Mouse (Mus musculus): ENCODE results near the gene Scamp4. TPM values are rescaled to one million over a fixed set of nuclear protein-coding genes. Genes with fewer than 3 reads are reported as not detected.

The Scamp4 gene
- 82.3 and 112 TPM in 2 replicates for polyA plus RNA-seq (2012; ENCODE audit: low replicate concordance)

GRCm38 (mm10) chr10:80602698-80603325 lies at the start of gene Scamp4, which contains the start of gene Adat3:
Scamp4 (plus strand) TSS chr10:80602872.
Adat3 (plus strand) TSS chr10:80602880.

GRCm38 (mm10) chr10:80561116-80561944 lies 41.3 kb upstream of the Scamp4 start, which contains the start of gene Rexo1:
Rexo1 (minus strand) TSS chr10:80561560.

GRCm38 (mm10) chr10:80577195-80578130 lies 25.2 kb upstream of the Scamp4 start, which contains the start of gene Klf16:
Klf16 (minus strand) TSS chr10:80577321.

GRCm38 (mm10) chr10:80589879-80590854 lies 12.5 kb upstream of the Scamp4 start, which contains the start of gene Abhd17a:
Abhd17a (minus strand) TSS chr10:80590341.

GRCm38 (mm10) chr10:80605721-80606120 lies 3.0 kb downstream of the Scamp4 start, which contains the start of gene Gm49322:
Gm49322 (plus strand) TSS chr10:80606021.

GRCm38 (mm10) chr10:80622661-80623456 lies 20.2 kb downstream of the Scamp4 start, which contains the start of gene Csnk1g2:
Csnk1g2 (plus strand) TSS chr10:80622838.

GRCm38 (mm10) chr10:80656863-80657623 lies 54.4 kb downstream of the Scamp4 start, which contains the start of gene Btbd2:
Btbd2 (minus strand) TSS chr10:80657071.

Other genes with a start within 250 kb of the Scamp4 start
- not detected in 2 replicates for gene Plk5, start 246.4 kb upstream of the Scamp4 start, polyA plus RNA-seq (2012; ENCODE audit: low replicate concordance)
- gene Mex3d, start 215.2 kb upstream of the Scamp4 start, polyA plus RNA-seq (2012; ENCODE audit: low replicate concordance): 45.9 and 68.4 TPM in 2 replicates
- 234 and 272 TPM in 2 replicates for gene Mbd3, start 203.3 kb upstream of the Scamp4 start, polyA plus RNA-seq (2012; ENCODE audit: low replicate concordance)
- gene Uqcr11, start 196.0 kb upstream of the Scamp4 start, polyA plus RNA-seq (2012; ENCODE audit: low replicate concordance): 544 and 1,539 TPM in 2 replicates
- gene Tcf3, start 169.2 kb upstream of the Scamp4 start, polyA plus RNA-seq (2012; ENCODE audit: low replicate concordance): 1,132 and 1,188 TPM in 2 replicates
- gene Onecut3, start 108.0 kb upstream of the Scamp4 start, polyA plus RNA-seq (2012; ENCODE audit: low replicate concordance): not detected in 2 replicates
- gene Atp8b3, start 63.7 kb upstream of the Scamp4 start, polyA plus RNA-seq (2012; ENCODE audit: low replicate concordance): not detected in 2 replicates
- gene Rexo1, start 41.3 kb upstream of the Scamp4 start, polyA plus RNA-seq (2012; ENCODE audit: low replicate concordance): 189 and 285 TPM in 2 replicates
- 191 and 227 TPM in 2 replicates for gene Klf16, start 25.6 kb upstream of the Scamp4 start, polyA plus RNA-seq (2012; ENCODE audit: low replicate concordance)
- gene Abhd17a, start 12.5 kb upstream of the Scamp4 start, polyA plus RNA-seq (2012; ENCODE audit: low replicate concordance): 634 and 1,312 TPM in 2 replicates
- 31.5 and 42.1 TPM in 2 replicates for gene Adat3, start within 50 bp of the Scamp4 start, polyA plus RNA-seq (2012; ENCODE audit: low replicate concordance)
- 1.0 and 3.8 TPM in 2 replicates for gene Gm49322, start 3.1 kb downstream of the Scamp4 start, polyA plus RNA-seq (2012; ENCODE audit: low replicate concordance)
- gene Csnk1g2, start 20.0 kb downstream of the Scamp4 start, polyA plus RNA-seq (2012; ENCODE audit: low replicate concordance): 465 and 492 TPM in 2 replicates
- 22.7 and 32.6 TPM in 2 replicates for gene Btbd2, start 54.2 kb downstream of the Scamp4 start, polyA plus RNA-seq (2012; ENCODE audit: low replicate concordance)
- 655 and 955 TPM in 2 replicates for gene Mknk2, start 75.2 kb downstream of the Scamp4 start, polyA plus RNA-seq (2012; ENCODE audit: low replicate concordance)
- 20.5 and 25.8 TPM in 2 replicates for gene Mob3a, start 99.1 kb downstream of the Scamp4 start, polyA plus RNA-seq (2012; ENCODE audit: low replicate concordance)
- 8.8 and 12.5 TPM in 2 replicates for gene Izumo4, start 99.3 kb downstream of the Scamp4 start, polyA plus RNA-seq (2012; ENCODE audit: low replicate concordance)
- gene Ap3d1, start 139.4 kb downstream of the Scamp4 start, polyA plus RNA-seq (2012; ENCODE audit: low replicate concordance): 30.9 and 34.8 TPM in 2 replicates
- 210 and 242 TPM in 2 replicates for gene Dot1l, start 152.3 kb downstream of the Scamp4 start, polyA plus RNA-seq (2012; ENCODE audit: low replicate concordance)
- gene Sf3a2, start 195.3 kb downstream of the Scamp4 start, polyA plus RNA-seq (2012; ENCODE audit: low replicate concordance): 1,203 and 1,963 TPM in 2 replicates
- gene Plekhj1, start 195.8 kb downstream of the Scamp4 start, polyA plus RNA-seq (2012; ENCODE audit: low replicate concordance): 158 and 168 TPM in 2 replicates
- 1.6 and 3.6 TPM in 2 replicates for gene Amh, start 202.4 kb downstream of the Scamp4 start, polyA plus RNA-seq (2012; ENCODE audit: low replicate concordance)
- gene Jsrp1, start 210.6 kb downstream of the Scamp4 start, polyA plus RNA-seq (2012; ENCODE audit: low replicate concordance): not detected in 2 replicates
- gene Oaz1, start 223.8 kb downstream of the Scamp4 start, polyA plus RNA-seq (2012; ENCODE audit: low replicate concordance): 1,955 and 2,032 TPM in 2 replicates
- gene Lingo3, start 241.2 kb downstream of the Scamp4 start, polyA plus RNA-seq (2012; ENCODE audit: low replicate concordance): 0.27 and 0.65 TPM in 2 replicates

Data from leukemia stem cell, adult 10-12 weeks (primary cell).